Mouse (Mus musculus): ENCODE results near the gene Mthfs. TPM values are rescaled to one million over a fixed set of nuclear protein-coding genes. Genes with fewer than 3 reads are reported as not detected.

The Mthfs gene
- polyA plus RNA-seq, 3 experiments from 2014 or later = 85.3 to 110 (median 93.7) TPM

Other genes starting within 250 kb of the Mthfs start
- gene Trim43b, start 117.8 kb upstream of the Mthfs start, polyA plus RNA-seq (2017; shearing (Covaris generic)) = under 1 TPM in 1 of 3 experiments, not detected in 2; 0.17 TPM
- gene Bcl2a1b, start 11.5 kb upstream of the Mthfs start, polyA plus RNA-seq (2017; shearing (Covaris generic)) = 100 to 1,000 TPM; 262 to 408 (median 397) TPM
- gene Gm29094, start 11.3 kb upstream of the Mthfs start, polyA plus RNA-seq (2017; shearing (Covaris generic)) = 10 to 100 TPM in 2 of 3 experiments, 1 to 10 TPM in 1; 8.7 to 48.0 (median 45.0) TPM